Comparison of ENCODE assay signal across 28 mouse cellular contexts in the genomic region with DNA sequence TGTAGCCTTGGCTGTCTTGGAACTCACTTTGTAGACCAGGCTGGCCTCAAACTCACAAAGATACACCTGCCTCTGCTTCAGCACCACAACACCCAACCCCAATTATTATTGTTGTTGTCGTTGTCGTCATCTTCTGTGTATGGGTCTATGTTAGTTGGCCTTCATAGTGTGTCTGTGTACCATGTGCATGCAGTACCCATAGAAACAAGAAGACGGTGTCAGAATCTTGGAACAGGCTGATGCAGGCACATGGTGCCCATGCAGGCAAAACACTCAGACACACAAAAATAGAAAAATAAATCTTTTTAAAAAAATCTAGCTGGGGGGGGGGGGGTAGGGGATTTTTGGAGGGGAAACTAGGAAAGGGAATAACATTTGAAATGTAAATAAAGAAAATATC. TPM values are rescaled to one million over a fixed set of nuclear protein-coding genes. Genes with fewer than 3 reads are reported as not detected.
A peak's percentile ranks its signal among the peaks of the same experiment; 100 is the strongest.
DNase-seq lines count a peak whose midpoint lies in the region; ATAC-seq lines count a peak whose summit lies in the region.
"Had no signal": no experiment of that assay in that cellular context is flagged by ENCODE, and none has a peak within 500 bp of the region (broad histone marks: within the 10 kb centered on the region; RNA-seq: fewer than 3 reads in every experiment).

No protein-coding gene starts in this region.

- peak; percentile 69 for DNase-seq in heart, adult 11 months
- DNase-seq in B cell, adult 2 months: peak; percentile 48 to 49
- peak; percentile 36 for DNase-seq in naive thymus-derived CD4-positive, alpha-beta T cell, adult 2 months (ENCODE audit: low read depth)
- DNase-seq in adrenal gland, postnatal 10 days: no peak
- DNase-seq: adrenal gland, adult 8-10 months; adrenal gland, postnatal 25 days; cerebellum, adult 11 months; cerebellum, adult 18-20 months; cerebellum, adult 8-10 months; cerebellum, adult 9-11 months; cerebellum, postnatal 14 days; cerebellum, postnatal 36 days; embryo, embryonic 11 days had no signal

- no peaks in the 10 kb centered on the region for H3K36me3 ChIP-seq in heart, embryonic 11.5 days (ENCODE audit: control insufficient read depth, insufficient read depth, low read length)
- no peaks in the 10 kb centered on the region for H3K36me3 ChIP-seq in midbrain, embryonic 15.5 days (replicated peaks)
- H3K36me3 ChIP-seq: embryonic facial prominence, embryonic 13.5 days; embryonic facial prominence, embryonic 15.5 days; forebrain, embryonic 10.5 days; forebrain, embryonic 15.5 days; G1E had no signal

- no peaks in the 10 kb centered on the region for H3K27me3 ChIP-seq in heart, embryonic 11.5 days (ENCODE audit: control insufficient read depth, insufficient read depth, low read length)
- no peaks in the 10 kb centered on the region for H3K27me3 ChIP-seq in midbrain, embryonic 15.5 days (replicated peaks)
- H3K27me3 ChIP-seq: CH12.LX; embryonic facial prominence, embryonic 13.5 days; embryonic facial prominence, embryonic 15.5 days; forebrain, embryonic 15.5 days; Patski had no signal

- H3K4me2 ChIP-seq in heart, embryonic 11.5 days: no peak overlapping the region
- no peak overlapping the region for H3K4me2 ChIP-seq in midbrain, embryonic 15.5 days
- H3K4me2 ChIP-seq: embryonic facial prominence, embryonic 13.5 days; embryonic facial prominence, embryonic 15.5 days; forebrain, embryonic 13.5 days; forebrain, embryonic 15.5 days had no signal

- 0 out of 2 replicates have a peak, but pooled peaks cover 2% of the 10 kb centered on the region for H3K9me3 ChIP-seq in heart, embryonic 11.5 days (replicated peaks; ENCODE audit: control insufficient read depth, low read length)
- H3K9me3 ChIP-seq in midbrain, embryonic 15.5 days: no peaks in the 10 kb centered on the region
- H3K9me3 ChIP-seq: embryonic facial prominence, embryonic 13.5 days; embryonic facial prominence, embryonic 15.5 days; forebrain, embryonic 10.5 days; forebrain, embryonic 13.5 days; forebrain, embryonic 15.5 days had no signal

- H3K4me1 ChIP-seq in heart, embryonic 11.5 days (ENCODE audit: control insufficient read depth, insufficient read depth, low read length): peaks cover 9% of the 10 kb centered on the region; the same call in 1 of the 2 replicates
- H3K4me1 ChIP-seq in midbrain, embryonic 15.5 days: peaks cover 16% of the 10 kb centered on the region

- WGBS in heart, embryonic 11.5 days (ENCODE audit: insufficient replicate concordance): 90% methylated on average over 3 of the region's 3 CpGs
- WGBS in midbrain, embryonic 15.5 days: 87% methylated on average over 3 of the region's 3 CpGs

- no peak overlapping the region for H3K4me3 ChIP-seq in heart, embryonic 11.5 days (ENCODE audit: low read depth, low read length)
- H3K4me3 ChIP-seq in midbrain, embryonic 15.5 days: no peak overlapping the region
- H3K4me3 ChIP-seq: embryonic facial prominence, embryonic 13.5 days; embryonic facial prominence, embryonic 15.5 days; erythroblast, embryonic 14.5 days; forebrain, embryonic 10.5 days; forebrain, embryonic 13.5 days; forebrain, embryonic 15.5 days had no signal

- no peak for ATAC-seq in heart, embryonic 11.5 days (replicated peaks; ENCODE audit: insufficient number of reproducible peaks, low FRiP score, low TSS enrichment)
- no peak for ATAC-seq in midbrain, embryonic 15.5 days (replicated peaks)
- ATAC-seq: forebrain, embryonic 13.5 days; forebrain, embryonic 15.5 days; Patski had no signal

- no peak overlapping the region for H3K9ac ChIP-seq in heart, embryonic 11.5 days (ENCODE audit: low read depth, low read length)
- no peak overlapping the region for H3K9ac ChIP-seq in midbrain, embryonic 15.5 days
- H3K9ac ChIP-seq: embryonic facial prominence, embryonic 13.5 days; embryonic facial prominence, embryonic 15.5 days; forebrain, embryonic 13.5 days; forebrain, embryonic 15.5 days had no signal

- H3K27ac ChIP-seq in heart, embryonic 11.5 days (ENCODE audit: low read depth, low read length): no peak overlapping the region
- no peak overlapping the region for H3K27ac ChIP-seq in midbrain, embryonic 15.5 days
- H3K27ac ChIP-seq: embryonic facial prominence, embryonic 13.5 days; embryonic facial prominence, embryonic 15.5 days; forebrain, embryonic 10.5 days; forebrain, embryonic 13.5 days; forebrain, embryonic 15.5 days had no signal

RNA-seq across cellular contexts. Expression of gene Gm42791, which starts 22.2 kb away (rescaled TPM):
- 2.5 TPM in 1 of 2 replicates, not detected in the other for polyA plus RNA-seq in heart, embryonic 11.5 days (2014; fragmentation: Nextera tagmentation; extraction: Ambion mirVana)
- 6.5 and 8.6 TPM in 2 replicates for polyA plus RNA-seq in midbrain, embryonic 15.5 days (2015; fragmentation: Nextera tagmentation; extraction: Ambion mirVana)
- 1 to 10 TPM; 3.6 to 4.7 TPM for total RNA-seq in adrenal gland, postnatal 10 days (2021)
- total RNA-seq: common myeloid progenitor, adult 5-6 weeks; G1E had no signal
- polyA plus RNA-seq: activated CD4-positive, CD25-positive, alpha-beta regulatory T cell, adult 4 months; brain, embryonic 14.5 days; embryonic facial prominence, embryonic 11.5 days; G1E; Patski had no signal
